In genomic region chr11:75620136-75620780, GRCm38 (mm10) we compare ENCODE assay signal across 8 mouse cellular contexts. TPM values are rescaled to one million over a fixed set of nuclear protein-coding genes. Genes with fewer than 3 reads are reported as not detected.
DNase-seq lines count a peak whose midpoint lies in the region; ATAC-seq and TF ChIP-seq lines count a peak whose summit lies in the region.

No protein-coding gene starts in this region.

- H3K4me1 ChIP-seq in stomach, postnatal 0 days (replicated peaks; ENCODE audit: control insufficient read depth, insufficient read depth) = 0 out of 2 replicates have a peak, but pooled peaks cover 2% of the 10 kb centered on the region
- no peaks in the 10 kb centered on the region for H3K4me1 ChIP-seq in hindbrain, embryonic 11.5 days (replicated peaks; ENCODE audit: control insufficient read depth, insufficient read depth, low read length)

- no peak for TF ChIP-seq EP300 in stomach, postnatal 0 days (optimal IDR thresholded peaks at IDR 0.05)

- H3K27ac ChIP-seq in stomach, postnatal 0 days (replicated peaks) = peak overlapping the region; percentile 77
- H3K27ac ChIP-seq in hindbrain, embryonic 11.5 days (ENCODE audit: low read depth, low read length) = no peak overlapping the region

- H3K9me3 ChIP-seq in stomach, postnatal 0 days (ENCODE audit: control insufficient read depth, low read length) = no peaks in the 10 kb centered on the region
- H3K9me3 ChIP-seq in hindbrain, embryonic 11.5 days (ENCODE audit: control insufficient read depth, low read length) = no peaks in the 10 kb centered on the region

- ATAC-seq in stomach, postnatal 0 days (ENCODE audit: low FRiP score, low TSS enrichment) = peak; percentile 56; the same call in 1 of the 2 replicates
- no peak for ATAC-seq in hindbrain, embryonic 11.5 days (ENCODE audit: low FRiP score)

- intact Hi-C loops in heart, postnatal 10 days (cut with DNase I) = no loop called here

- no peaks in the 10 kb centered on the region for H3K27me3 ChIP-seq in stomach, postnatal 0 days (ENCODE audit: control insufficient read depth, insufficient read depth, low read length)
- H3K27me3 ChIP-seq in hindbrain, embryonic 11.5 days (ENCODE audit: control insufficient read depth, insufficient read depth, low read length) = no peaks in the 10 kb centered on the region

- peak; percentile 91 to 94 for DNase-seq in adrenal gland, adult (ENCODE audit: inconsistent age in 2 of 2, low spot score in 1 of 2)
- no peak for DNase-seq in adrenal gland, postnatal 4 days (ENCODE audit: low spot score in 2 of 2)
- peak; percentile 52 for DNase-seq in urinary bladder, postnatal 14 days (ENCODE audit: low spot score)
- DNase-seq in urinary bladder, adult 2 months (ENCODE audit: low spot score) = no peak
- DNase-seq in heart, postnatal 10 days = peak; percentile 75 to 87
- DNase-seq in stomach, postnatal 0 days (ENCODE audit: low spot score) = no peak
- DNase-seq in thymus, postnatal 36 days = no peak
- no peak for DNase-seq in hindbrain, embryonic 11.5 days (ENCODE audit: low spot score)

- TF ChIP-seq CTCF in stomach, postnatal 0 days (IDR thresholded peaks at IDR 0.05; ENCODE audit: low read depth) = no peak

- H3K36me3 ChIP-seq in stomach, postnatal 0 days (ENCODE audit: control insufficient read depth, insufficient read depth, low read length) = peaks cover 20% of the 10 kb centered on the region
- H3K36me3 ChIP-seq in hindbrain, embryonic 11.5 days (ENCODE audit: control insufficient read depth, insufficient read depth, low read length) = no peaks in the 10 kb centered on the region

- H3K4me3 ChIP-seq in stomach, postnatal 0 days (ENCODE audit: low read depth, low read length) = no peak overlapping the region
- H3K4me3 ChIP-seq in hindbrain, embryonic 11.5 days (ENCODE audit: low read depth, low read length) = no peak overlapping the region

- no peak overlapping the region for H3K4me2 ChIP-seq in stomach, postnatal 0 days (replicated peaks; ENCODE audit: low read depth)
- no peak overlapping the region for H3K4me2 ChIP-seq in hindbrain, embryonic 11.5 days (replicated peaks; ENCODE audit: low read depth, low read length)

- no peak overlapping the region for H3K9ac ChIP-seq in stomach, postnatal 0 days (ENCODE audit: low read length)
- H3K9ac ChIP-seq in hindbrain, embryonic 11.5 days (ENCODE audit: low read depth, low read length) = no peak overlapping the region

- WGBS in stomach, postnatal 0 days = 63% methylated on average over 12 of the region's 12 CpGs
- 90% methylated on average over 12 of the region's 12 CpGs for WGBS in hindbrain, embryonic 11.5 days

RNA-seq across cellular contexts. Expression of gene Inpp5k, which starts 10.5 kb away (rescaled TPM):
- 10 to 100 TPM; 59.8 to 64.4 TPM for total RNA-seq in adrenal gland, postnatal 4 days (2021)
- polyA plus RNA-seq in urinary bladder, adult 2 months (2012; rRNA removed) = 61.9 and 68.7 TPM in 2 replicates
- 10 to 100 TPM; 35.4 to 37.3 TPM for total RNA-seq in heart, postnatal 10 days (2021)
- 19.0 and 22.4 TPM in 2 replicates for polyA plus RNA-seq in stomach, postnatal 0 days (2015; fragmentation: Nextera tagmentation; extraction: Ambion mirVana)
- 26.5 and 28.8 TPM in 2 replicates for polyA plus RNA-seq in hindbrain, embryonic 11.5 days (2014; fragmentation: Nextera tagmentation; extraction: Ambion mirVana)

RNA-seq across cellular contexts. Expression of gene Myo1c, which starts 30.0 kb away (rescaled TPM):
- 100 to 1,000 TPM; 122 to 132 TPM for total RNA-seq in adrenal gland, postnatal 4 days (2021)
- polyA plus RNA-seq in urinary bladder, adult 2 months (2012; rRNA removed) = 126 and 135 TPM in 2 replicates
- total RNA-seq in heart, postnatal 10 days (2021) = 100 to 1,000 TPM; 151 to 153 TPM
- 41.8 and 41.9 TPM in 2 replicates for polyA plus RNA-seq in stomach, postnatal 0 days (2015; fragmentation: Nextera tagmentation; extraction: Ambion mirVana)
- polyA plus RNA-seq in hindbrain, embryonic 11.5 days (2014; fragmentation: Nextera tagmentation; extraction: Ambion mirVana) = 9.9 and 10.4 TPM in 2 replicates

RNA-seq across cellular contexts. Expression of gene Pitpna, which starts 32.4 kb away (rescaled TPM):
- 100 to 1,000 TPM; 120 to 135 TPM for total RNA-seq in adrenal gland, postnatal 4 days (2021)
- polyA plus RNA-seq in urinary bladder, adult 2 months (2012; rRNA removed) = 148 and 178 TPM in 2 replicates
- 100 to 1,000 TPM; 146 to 150 TPM for total RNA-seq in heart, postnatal 10 days (2021)
- polyA plus RNA-seq in stomach, postnatal 0 days (2015; fragmentation: Nextera tagmentation; extraction: Ambion mirVana) = 79.3 and 84.3 TPM in 2 replicates
- polyA plus RNA-seq in hindbrain, embryonic 11.5 days (2014; fragmentation: Nextera tagmentation; extraction: Ambion mirVana) = 96.2 and 99.5 TPM in 2 replicates

RNA-seq across cellular contexts. Expression of gene Crk, which starts 58.8 kb away (rescaled TPM):
- 100 to 1,000 TPM; 106 to 108 TPM for total RNA-seq in adrenal gland, postnatal 4 days (2021)
- 84.0 and 86.6 TPM in 2 replicates for polyA plus RNA-seq in urinary bladder, adult 2 months (2012; rRNA removed)
- 100 to 1,000 TPM; 108 to 112 TPM for total RNA-seq in heart, postnatal 10 days (2021)
- 63.5 and 68.8 TPM in 2 replicates for polyA plus RNA-seq in stomach, postnatal 0 days (2015; fragmentation: Nextera tagmentation; extraction: Ambion mirVana)
- polyA plus RNA-seq in hindbrain, embryonic 11.5 days (2014; fragmentation: Nextera tagmentation; extraction: Ambion mirVana) = 113 and 127 TPM in 2 replicates

Comparison
In these comparisons a context has a peak if more than half of its experiments do, and no peak if none do; other contexts are left out.
1. DNase-seq: peak in adrenal gland, adult (2 of 2), urinary bladder, postnatal 14 days (single experiment) and heart, postnatal 10 days (2 of 2); none in adrenal gland, postnatal 4 days (0 of 2), urinary bladder, adult 2 months (single experiment), stomach, postnatal 0 days (single experiment), thymus, postnatal 36 days (0 of 2) and hindbrain, embryonic 11.5 days (single experiment).